Mouse (Mus musculus): ENCODE measurements around the gene Pcbp3.

Pcbp3 gene

DNA sequence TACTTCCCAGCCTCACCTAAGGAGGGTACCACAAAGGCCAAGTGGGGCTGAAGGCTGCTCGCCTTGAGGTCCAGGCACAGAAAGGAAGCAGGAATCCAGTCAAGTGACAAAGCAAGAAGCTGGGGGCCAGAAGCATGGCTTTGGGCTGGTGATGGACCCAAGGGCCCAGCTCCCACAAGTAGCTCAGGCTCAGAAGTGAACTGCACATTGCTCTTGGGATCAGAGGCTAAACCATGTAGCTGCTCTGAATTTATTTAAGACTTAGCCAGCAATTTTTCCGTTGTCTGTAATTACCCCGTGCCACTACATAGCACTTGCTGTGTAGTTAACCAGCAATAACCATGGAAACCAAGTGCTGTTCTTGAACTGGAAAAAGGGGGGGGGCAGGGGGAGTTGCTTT lies 117.3 kb downstream of the Pcbp3 start:
- DNase-seq: no peak

DNA sequence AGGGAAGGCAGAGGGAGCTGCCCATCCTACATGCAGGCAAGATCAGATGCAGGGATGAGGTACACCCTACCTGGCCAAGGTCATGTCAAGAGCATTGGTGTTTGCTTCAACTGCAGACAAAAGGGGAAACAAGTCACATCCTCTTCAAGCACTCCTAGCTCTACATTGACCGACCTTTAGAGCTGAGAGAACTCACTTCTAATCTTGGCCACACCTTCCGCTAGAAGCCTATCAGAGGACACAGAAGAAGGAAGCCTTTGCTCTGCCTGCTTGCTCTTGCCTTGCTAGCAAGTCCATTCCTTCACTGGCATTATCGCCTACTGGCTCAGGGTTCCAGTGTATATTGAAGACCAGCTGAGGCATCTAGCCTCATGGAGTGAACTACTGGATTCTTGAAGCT lies 119.6 kb downstream of the Pcbp3 start:
- DNase-seq: no peak

DNA sequence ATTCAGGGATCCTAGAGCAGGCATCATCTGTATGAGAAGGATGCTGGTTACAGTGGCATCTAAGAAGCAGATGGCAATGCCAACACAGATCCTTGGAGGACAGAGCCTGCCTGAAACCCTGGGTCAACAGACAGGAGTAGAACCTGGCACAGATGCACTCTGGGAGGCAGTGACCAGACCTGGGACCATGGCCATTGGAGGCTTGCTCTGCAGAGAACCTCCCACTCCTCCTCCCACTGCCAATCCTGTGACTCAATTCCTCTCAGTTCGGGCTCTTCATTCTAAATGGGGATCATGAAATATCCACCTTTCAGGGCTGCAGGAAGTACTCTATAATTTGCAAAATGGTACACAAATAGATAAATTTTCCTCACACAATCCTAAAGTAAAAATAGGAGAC lies 120.5 kb downstream of the Pcbp3 start:
- no peak for DNase-seq

DNA sequence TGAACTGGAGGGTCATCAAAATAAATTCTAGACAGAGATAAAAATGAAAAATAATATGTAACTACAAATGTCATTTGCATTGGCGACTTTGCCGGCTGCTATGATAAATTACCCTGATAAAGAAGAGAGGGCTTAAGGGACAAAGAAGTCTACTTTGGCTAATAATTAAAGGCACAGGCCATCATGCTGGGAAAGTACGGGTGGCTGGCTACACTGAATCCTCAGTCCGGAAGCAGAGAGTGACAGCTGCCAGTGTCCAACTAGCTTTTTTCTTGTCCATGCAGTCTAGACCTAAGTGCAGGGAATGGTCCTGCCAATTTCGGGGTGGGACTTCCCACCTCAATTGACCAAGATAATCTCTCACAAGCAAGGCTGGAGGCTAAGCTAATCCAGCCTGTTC lies 121.1 kb downstream of the Pcbp3 start:
- peak in 1 of 2 experiments; percentile 21 for DNase-seq

DNA sequence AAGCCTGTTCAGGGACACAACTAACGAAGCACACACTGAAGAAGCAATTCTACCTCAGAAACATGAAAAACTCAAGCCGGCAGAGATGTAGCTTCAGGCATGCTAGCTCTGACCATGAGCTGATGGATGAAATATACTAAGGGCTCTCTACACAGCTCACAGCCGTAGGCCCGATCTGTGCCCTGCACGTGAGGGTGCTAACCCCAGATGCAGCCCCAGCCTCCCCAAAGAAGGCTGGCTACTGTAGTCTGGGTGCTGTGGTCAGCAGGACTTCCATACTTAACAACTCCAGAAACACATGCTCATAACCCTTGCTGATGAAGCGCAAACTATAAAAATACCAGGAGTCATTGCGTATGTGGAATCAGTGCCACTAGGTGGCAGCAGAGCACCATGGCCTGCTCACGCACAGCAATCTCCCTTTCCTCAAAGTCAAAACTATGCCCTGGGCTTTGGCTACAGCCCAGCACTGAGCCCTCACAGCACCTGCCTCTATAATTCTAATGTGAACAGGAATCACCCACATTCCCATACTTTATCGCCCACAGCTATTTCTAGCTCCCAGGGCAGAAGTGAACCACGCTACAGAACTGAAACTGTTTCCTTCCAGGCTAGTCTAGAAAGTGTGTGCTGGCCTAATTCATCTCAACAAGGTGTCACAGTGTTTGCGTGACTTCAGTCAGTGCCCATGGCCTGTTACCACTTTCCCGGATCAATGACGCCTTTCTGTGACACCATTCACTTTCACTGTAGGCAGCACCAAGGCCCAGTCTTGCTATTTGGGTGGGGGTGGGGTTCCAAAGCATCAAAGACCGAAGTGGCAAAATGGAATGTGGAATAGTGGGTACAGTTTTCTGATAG lies 126.0 kb downstream of the Pcbp3 start:
- DNase-seq: peak; percentile 96 to 97

DNA sequence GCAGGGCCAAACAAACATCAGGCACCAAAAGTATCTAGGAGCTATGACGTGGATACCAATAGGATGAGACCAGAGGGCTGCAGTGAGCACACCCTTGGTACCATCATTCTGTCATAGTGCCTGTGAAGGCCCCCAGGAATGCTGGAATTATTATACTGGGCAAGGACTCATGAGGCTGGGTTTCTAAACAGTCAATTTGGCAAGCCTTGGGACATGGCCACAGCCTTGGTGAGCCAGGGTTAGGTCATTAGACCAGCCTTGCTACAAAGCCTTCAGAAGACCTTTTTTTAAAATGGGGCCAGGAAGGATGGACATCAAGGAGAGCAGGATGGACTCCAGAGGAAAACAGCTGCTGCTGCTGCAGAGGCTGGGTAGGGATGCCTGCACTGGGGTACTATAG lies 128.8 kb downstream of the Pcbp3 start:
- no peak for DNase-seq

GRCm38 (mm10) chr10:76831915-76832314 lies 129.8 kb downstream of the Pcbp3 start:
- DNase-seq: no peak

GRCm38 (mm10) chr10:76831151-76831550 lies 130.5 kb downstream of the Pcbp3 start:
- DNase-seq: no peak

GRCm38 (mm10) chr10:76828936-76829335 lies 132.8 kb downstream of the Pcbp3 start:
- DNase-seq: no peak

DNA sequence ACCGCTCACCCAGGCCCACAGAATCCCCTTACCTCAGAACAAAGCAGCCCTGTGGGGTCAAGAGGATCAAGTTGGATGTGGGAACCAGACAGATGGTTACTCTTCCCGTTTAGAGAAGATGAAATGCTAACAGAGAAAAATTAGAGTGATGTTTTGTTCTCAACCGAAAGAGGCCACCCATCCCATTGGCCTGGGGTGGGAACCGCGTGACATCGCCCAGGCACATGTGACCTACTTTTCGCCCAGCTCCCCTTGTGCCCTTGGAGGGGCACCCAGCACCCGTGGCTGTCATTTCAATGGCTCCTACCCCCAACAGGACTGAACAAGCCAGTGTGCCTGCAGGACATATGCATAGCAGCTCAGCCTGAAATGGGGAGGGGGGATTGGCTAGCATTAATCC lies 139.0 kb downstream of the Pcbp3 start:
- DNase-seq: no peak

DNA sequence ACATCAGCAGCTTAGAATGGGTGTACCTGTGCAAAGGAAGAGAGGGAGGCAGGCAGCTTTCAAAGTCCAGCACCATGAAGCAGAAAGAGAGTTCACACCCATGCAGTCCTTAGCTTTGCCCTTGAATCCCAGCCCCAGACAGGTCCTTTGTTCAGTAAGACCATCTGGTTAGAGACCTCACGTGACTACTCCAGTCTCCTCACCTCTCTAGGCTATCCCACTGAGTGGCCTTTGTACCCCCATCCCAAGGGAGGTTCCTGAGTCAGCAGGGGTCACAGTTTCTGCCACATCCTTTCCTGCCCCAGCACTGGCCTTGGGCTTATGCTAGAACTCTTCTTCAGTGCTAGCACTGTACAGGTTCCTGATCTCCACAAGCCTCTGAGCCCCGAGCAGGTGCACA lies 142.4 kb downstream of the Pcbp3 start:
- DNase-seq: no peak

DNA sequence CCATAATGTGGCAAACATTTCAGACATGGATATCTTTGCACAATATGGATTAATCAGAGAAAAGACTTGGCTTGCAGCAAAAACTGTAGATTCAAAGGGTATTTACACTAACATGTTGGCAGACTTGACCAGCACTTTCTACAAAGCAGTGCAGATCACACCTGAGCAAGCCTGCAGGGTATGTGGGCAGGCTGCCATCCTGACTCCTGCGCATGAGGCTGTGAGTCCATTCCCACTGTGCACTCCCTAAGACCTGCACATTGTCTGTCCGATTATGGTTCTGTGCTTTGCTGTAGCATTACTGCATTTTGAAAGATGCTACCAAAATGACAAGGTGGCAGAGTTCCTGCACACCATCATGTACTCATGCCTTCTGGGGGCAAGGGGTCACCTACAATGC lies 143.3 kb downstream of the Pcbp3 start:
- peak; percentile 67 to 70 for DNase-seq

DNA sequence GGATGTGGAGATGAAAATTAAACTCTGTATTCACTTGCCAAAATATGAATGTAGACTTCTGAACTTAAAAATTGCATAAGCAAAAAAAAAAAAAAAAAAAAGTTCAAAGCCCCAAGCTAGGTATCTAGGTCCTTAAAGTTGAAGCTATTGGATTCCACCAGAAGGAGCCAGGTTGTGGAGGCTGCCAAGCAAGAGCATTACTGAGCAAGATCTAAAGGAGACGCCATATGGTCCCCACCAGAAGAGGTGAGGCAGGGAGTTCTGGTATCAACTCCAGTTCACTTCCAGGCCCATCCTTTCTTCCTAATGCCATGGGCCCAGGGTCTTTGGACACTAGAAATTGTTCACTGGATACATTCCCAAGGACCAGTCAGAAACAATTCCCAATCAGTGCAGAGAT lies 144.8 kb downstream of the Pcbp3 start:
- no peak for DNase-seq

DNA sequence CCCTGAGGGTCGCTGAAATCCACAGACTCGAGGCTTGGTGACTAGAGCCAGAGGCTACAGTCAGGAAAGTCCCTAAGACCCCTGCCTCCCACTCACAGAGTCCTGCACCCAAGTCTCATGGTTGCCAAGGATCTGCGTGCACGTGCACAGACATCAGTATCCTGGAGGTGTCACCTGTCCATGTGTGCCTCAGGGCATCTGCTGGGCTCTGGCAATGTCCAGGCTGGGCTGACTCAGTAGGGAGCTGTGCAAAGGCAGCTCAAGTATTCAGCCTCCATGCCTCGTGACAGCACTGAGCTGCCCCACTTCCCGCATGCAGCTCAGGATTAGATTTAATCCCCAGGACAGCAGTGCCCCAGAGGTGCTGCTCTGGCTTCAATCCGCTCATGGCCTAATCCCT lies 145.3 kb downstream of the Pcbp3 start:
- peak in 1 of 2 experiments; percentile 58 for DNase-seq

- peak; percentile 82 to 86 for DNase-seq
Measured at GRCm38 (mm10) chr10:76815481-76815880, 146.2 kb downstream of the Pcbp3 start.

GRCm38 (mm10) chr10:76814811-76815210 lies 146.9 kb downstream of the Pcbp3 start:
- no peak for DNase-seq

- DNase-seq: peak in 1 of 2 experiments; percentile 41
Measured at GRCm38 (mm10) chr10:76809916-76810660, 151.6 kb downstream of the Pcbp3 start.

DNA sequence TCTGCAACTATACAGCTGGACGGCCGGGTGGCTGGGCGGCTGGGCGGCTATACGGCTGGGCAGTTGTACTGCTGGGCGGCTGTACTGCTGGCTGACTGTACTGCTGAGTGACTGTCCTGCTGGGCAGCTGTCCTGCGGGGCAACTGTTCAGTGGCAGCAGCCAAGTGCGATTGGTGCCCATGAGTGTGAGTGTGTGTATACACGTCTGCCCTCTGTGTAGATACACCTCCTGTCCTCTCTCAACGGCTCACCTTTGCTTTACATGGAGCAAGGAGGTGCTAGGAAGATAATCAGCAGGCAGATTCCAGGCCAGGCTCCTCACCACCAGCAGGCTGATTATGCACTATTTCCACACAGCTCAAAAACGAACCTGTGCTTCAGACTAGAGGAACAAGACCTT lies 152.2 kb downstream of the Pcbp3 start:
- DNase-seq: peak in 1 of 2 experiments; percentile 49

DNA sequence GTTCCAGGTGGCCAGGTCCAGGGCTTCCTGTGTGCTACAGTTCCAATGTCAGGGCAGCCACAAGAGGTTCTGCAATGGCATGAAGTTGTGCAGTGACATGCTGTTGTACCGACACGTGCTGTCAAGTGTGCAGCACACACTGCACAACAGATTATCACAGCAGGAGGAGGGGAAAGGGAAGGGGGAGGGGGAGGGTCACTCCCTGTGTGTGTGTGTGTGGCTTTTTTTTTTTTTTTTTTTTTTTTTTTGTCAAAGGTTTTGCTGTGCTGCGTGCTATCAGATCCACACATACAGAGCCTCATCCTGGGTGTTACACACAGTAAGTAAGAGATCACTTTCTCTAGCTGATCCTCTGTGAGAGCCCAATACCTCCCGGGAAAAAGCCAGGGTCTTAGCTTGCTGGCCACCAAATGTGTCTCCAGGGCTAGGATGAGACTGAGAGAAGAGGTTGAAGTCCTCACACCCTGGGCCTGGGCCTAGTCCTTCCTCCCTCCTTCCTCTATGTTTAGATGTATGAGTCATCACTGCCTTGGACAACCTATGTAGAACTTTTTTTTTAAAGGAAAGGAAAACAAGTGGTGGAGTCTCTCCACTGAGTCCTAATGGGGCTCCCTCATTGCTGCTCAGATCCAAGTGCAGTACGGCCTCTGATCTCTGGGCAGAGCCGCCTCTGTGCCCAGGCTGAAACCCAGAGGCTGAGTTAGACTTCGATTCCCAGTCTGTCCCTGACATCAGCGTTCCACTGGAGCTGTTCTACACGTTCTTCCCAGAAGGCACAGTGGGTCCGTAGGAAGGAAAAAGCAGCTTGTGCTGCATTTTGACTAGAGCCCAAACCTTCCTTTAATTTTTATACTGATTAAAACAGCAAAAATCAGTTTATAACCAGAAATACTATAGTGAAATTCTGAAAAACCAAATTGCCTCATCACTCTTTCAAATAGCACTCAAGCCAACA lies 153.0 kb downstream of the Pcbp3 start:
- DNase-seq: no peak

GRCm38 (mm10) chr10:76802500-76802885 lies 159.2 kb downstream of the Pcbp3 start:
- DNase-seq: peak in 1 of 2 experiments; percentile 63

GRCm38 (mm10) chr10:76801841-76802499 lies 159.7 kb downstream of the Pcbp3 start:
- peak; percentile 90 to 92 for DNase-seq

GRCm38 (mm10) chr10:76801237-76801641 lies 160.4 kb downstream of the Pcbp3 start:
- DNase-seq: peak; percentile 53 to 58
